Mouse (Mus musculus) neural tube, postnatal 0 days (tissue): ENCODE measurements around the gene Supv3l1. TPM values are rescaled to one million over a fixed set of nuclear protein-coding genes. Genes with fewer than 3 reads are reported as not detected.

Experiments
- polyA plus RNA-seq: library from polyadenylated mRNA; unstranded; fragments of >200 nt; fragmentation: Nextera tagmentation; extraction: Ambion mirVana; gene quantifications from 2 replicates; pipeline ENCODE4 v1.2.1, GENCODE M21; 2015

Gene Supv3l1
- 17.5 and 18.4 TPM in 2 replicates for polyA plus RNA-seq

GRCm38 (mm10) chr10:62449364-62450279 lies at the start of gene Supv3l1, which contains the start of gene 4930507D05Rik:
TSS of gene Supv3l1 (minus strand) at chr10:62449738.
TSS of gene 4930507D05Rik (plus strand) at chr10:62449489.

GRCm38 (mm10) chr10:62486618-62487415 lies 37.3 kb upstream of the Supv3l1 start, which contains the start of gene Vps26a:
TSS of gene Vps26a (minus strand) at chr10:62486805.

GRCm38 (mm10) chr10:62422255-62422654 lies 27.3 kb downstream of the Supv3l1 start, which contains the start of gene Hkdc1:
TSS of gene Hkdc1 (minus strand) at chr10:62422491.

GRCm38 (mm10) chr10:62379808-62380207 lies 69.7 kb downstream of the Supv3l1 start, which contains the start of gene Hk1:
TSS of gene Hk1 (minus strand) at chr10:62379908.

Other genes with a start within 250 kb of the Supv3l1 start
- gene Tspan15, start 218.5 kb downstream of the Supv3l1 start, polyA plus RNA-seq, result 20.5 and 27.0 TPM in 2 replicates
- gene Tacr2, start 197.3 kb downstream of the Supv3l1 start, polyA plus RNA-seq, result 0.65 and 0.79 TPM in 2 replicates
- 141 and 149 TPM in 2 replicates for gene Hk1, start 69.8 kb downstream of the Supv3l1 start, polyA plus RNA-seq
- 0.46 and 0.53 TPM in 2 replicates for gene Hkdc1, start 27.2 kb downstream of the Supv3l1 start, polyA plus RNA-seq
- gene 4930507D05Rik, start 249 bp downstream of the Supv3l1 start, polyA plus RNA-seq, result 1.3 and 1.5 TPM in 2 replicates
- gene Vps26a, start 37.1 kb upstream of the Supv3l1 start, polyA plus RNA-seq, result 44.9 and 49.7 TPM in 2 replicates
- gene Srgn, start 77.7 kb upstream of the Supv3l1 start, polyA plus RNA-seq, result 21.8 and 28.3 TPM in 2 replicates
- gene Kif1bp, start 128.7 kb upstream of the Supv3l1 start, polyA plus RNA-seq, result 81.6 and 85.5 TPM in 2 replicates
- 8.4 and 9.2 TPM in 2 replicates for gene Ddx21, start 152.5 kb upstream of the Supv3l1 start, polyA plus RNA-seq
- gene Ddx50, start 201.5 kb upstream of the Supv3l1 start, polyA plus RNA-seq, result 67.3 and 69.3 TPM in 2 replicates